Mouse (Mus musculus) thymus, adult 2 months (tissue): ENCODE results near the gene Add3.

Experiments used
- CTCF ChIP-seq: fragments of 200-500 bp; IDR thresholded peaks from 2 replicates; pipeline ENCODE4 v1.5.1; 2012; ENCODE audit warnings: mild to moderate bottlenecking, control low read depth, low read length, moderate library complexity, borderline replicate concordance; ENCODE audit not compliant: control insufficient read depth, poor library complexity, insufficient read depth; ENCODE audit errors: extremely low read depth
- POLR2A ChIP-seq: fragments of 200-500 bp; IDR thresholded peaks from 2 replicates; pipeline ENCODE4 v1.6.1; 2012; ENCODE audit warnings: mild to moderate bottlenecking, low read length, control low read depth, moderate library complexity; ENCODE audit not compliant: control insufficient read depth, poor library complexity, insufficient read depth; ENCODE audit errors: extremely low read depth

DNA sequence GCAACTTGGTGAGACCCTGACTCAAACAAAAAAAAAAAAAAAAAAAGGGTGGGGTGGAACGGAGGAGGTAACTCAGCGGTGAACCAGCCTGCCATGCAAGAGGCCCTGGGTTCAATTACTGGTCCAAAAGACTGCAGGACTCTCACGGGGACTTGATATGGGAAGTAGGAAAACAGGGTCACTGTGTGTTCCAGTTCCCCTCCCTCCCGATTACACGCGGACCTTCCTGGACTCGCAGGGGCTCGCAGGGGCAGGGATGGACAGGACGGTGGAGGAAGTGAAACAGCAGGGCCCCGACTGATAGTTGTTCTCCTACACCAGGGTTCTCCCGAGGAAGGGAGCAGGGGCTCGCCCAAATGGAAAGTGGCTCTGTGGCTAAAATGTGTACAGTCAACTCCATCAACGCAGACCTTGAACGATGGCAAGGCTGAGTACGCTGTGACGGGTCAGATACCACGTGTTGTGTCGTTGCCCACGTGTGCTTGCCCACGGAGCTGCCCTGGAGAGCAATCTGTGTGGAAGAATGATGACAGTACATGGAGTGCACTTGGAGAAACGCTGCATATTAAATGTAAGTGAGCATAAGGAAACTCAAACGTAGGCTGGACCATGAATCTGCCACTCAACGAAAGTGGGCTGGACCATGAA is 133.7 kb downstream of the Add3 start:
- TF ChIP-seq CTCF (no peak), POLR2A (no peak)
